Mouse (Mus musculus) hindbrain, embryonic 12.5 days (tissue): ENCODE data around the gene Cdan1. TPM values are rescaled to one million over a fixed set of nuclear protein-coding genes. Genes with fewer than 3 reads are reported as not detected.

ENCODE experiments used
- ATAC-seq: fragments of 200-750 bp; cut with Nextera tagmentation; 2 replicates; pipeline ENCODE4 v1.8.0; 2017; ENCODE audit warnings: moderate TSS enrichment; ENCODE audit not compliant: low FRiP score
- H3K27ac ChIP-seq: fragments of 300-500 bp; sonication (generic); 2 replicates; pipeline ENCODE4 v1.5.1; 2016; ENCODE audit warnings: mild to moderate bottlenecking
- H3K27me3 ChIP-seq: fragments of 300-500 bp; sonication (generic); 2 replicates; pipeline ENCODE4 v1.6.1; 2016; ENCODE audit warnings: mild to moderate bottlenecking
- H3K36me3 ChIP-seq: fragments of 300-500 bp; sonication (generic); 2 replicates; pipeline ENCODE4 v1.6.1; 2016; ENCODE audit warnings: mild to moderate bottlenecking
- H3K4me1 ChIP-seq: fragments of 300-500 bp; sonication (generic); 2 replicates; pipeline ENCODE4 v1.6.1; 2016
- H3K4me2 ChIP-seq: fragments of 300-500 bp; sonication (generic); replicated peaks from 2 replicates; pipeline ENCODE4 v1.6.1; 2016; ENCODE audit warnings: mild to moderate bottlenecking
- H3K4me3 ChIP-seq: fragments of 300-500 bp; sonication (generic); 2 replicates; pipeline ENCODE4 v1.5.1; 2016; ENCODE audit warnings: mild to moderate bottlenecking
- H3K9ac ChIP-seq: fragments of 300-500 bp; sonication (generic); 2 replicates; pipeline ENCODE4 v1.6.1; 2016; ENCODE audit warnings: mild to moderate bottlenecking, moderate library complexity
- H3K9me3 ChIP-seq: fragments of 300-500 bp; sonication (generic); replicated peaks from 2 replicates; pipeline ENCODE4 v1.6.1; 2016; ENCODE audit warnings: mild to moderate bottlenecking
- WGBS: fragments of 180-500 bp; shearing (Covaris S2); methylation state at CpG from one replicate; pipeline ENCODE4 v1.1.7; 2016; 5-methylcytosine and 5-hydroxymethylcytosine counted together
- polyA plus RNA-seq: library from polyadenylated mRNA; unstranded; fragments of >200 nt; fragmentation: Nextera tagmentation; extraction: Ambion mirVana; gene quantifications from 2 replicates; pipeline ENCODE4 v1.2.1, GENCODE M21; 2016

Gene Cdan1
- polyA plus RNA-seq, 1 experiment from 2014 or later, result 11.1 TPM

DNA sequence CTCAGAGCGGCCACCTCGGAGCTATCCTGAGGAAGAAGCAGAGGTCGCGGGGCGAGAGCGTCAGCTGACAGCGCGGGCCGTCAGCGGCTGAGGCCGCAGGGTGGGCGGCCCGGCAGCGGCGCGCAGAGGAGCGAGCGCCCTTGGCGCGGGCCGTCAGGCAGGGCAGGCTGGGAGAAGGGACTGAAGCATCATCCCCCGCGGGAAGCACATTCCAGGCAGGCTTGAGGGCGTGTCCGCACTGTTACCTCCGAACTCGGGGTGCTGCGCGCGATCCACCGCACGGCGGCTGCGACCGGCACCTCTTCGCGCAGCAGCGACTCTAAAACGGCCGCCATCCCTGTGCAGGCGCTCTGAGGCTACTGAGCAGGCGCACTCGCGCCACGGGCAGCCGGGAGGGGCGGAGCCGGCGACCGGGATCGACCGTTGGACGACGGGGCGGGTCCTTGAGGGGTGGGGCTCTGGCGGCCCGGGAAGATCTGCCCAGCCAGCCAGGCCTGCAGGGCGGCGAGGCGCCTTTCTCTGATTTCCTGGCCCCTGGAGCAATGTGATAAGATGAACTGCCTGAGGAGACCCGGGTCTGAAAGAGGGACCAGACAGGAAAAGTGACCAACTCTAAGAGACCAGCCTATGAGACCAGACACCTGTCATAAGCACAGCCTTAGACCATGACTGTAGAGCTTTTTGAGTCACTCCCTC lies 118.6 kb downstream of the Cdan1 start:
- Histone ChIP-seq H3K9me3 (no peaks in the 10 kb centered on the region), H3K27me3 (no peaks in the 10 kb centered on the region), H3K27ac (peak overlapping the region; percentile 93), H3K9ac (peak overlapping the region; percentile 98), H3K4me1 (peaks cover 26% of the 10 kb centered on the region), H3K36me3 (peaks cover 24% of the 10 kb centered on the region), H3K4me3 (peak overlapping the region; percentile 92), H3K4me2 (peak overlapping the region; percentile 95)
- under 1% methylated on average over 52 of the region's 61 CpGs for WGBS
- ATAC-seq, result peak; percentile 98

DNA sequence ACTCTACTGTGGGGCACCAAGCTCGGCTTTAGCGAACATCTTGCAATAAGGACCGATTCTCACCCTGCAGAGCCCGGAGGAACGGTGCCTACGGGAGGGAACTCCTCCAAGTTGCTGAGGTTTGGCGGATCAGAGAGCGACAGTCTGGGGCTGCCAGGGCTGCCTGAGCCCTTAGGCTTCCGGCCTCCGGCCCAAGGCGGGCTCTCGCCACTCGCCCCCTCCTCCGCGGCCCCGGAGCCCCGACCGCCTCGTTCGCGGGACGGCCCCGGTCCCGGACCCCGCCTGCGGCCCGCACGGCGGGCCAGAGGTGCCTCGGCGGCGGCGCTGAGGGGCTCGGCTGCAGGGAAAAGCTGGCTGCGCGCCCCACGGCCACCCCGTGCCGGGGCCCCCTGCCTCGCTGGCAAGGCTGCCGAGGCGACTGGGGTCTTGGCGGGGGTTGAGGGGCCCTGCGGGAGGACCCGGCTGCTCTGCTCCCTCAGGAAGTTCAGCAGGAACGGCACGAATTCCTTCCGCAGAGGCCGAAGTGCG lies 119.2 kb downstream of the Cdan1 start:
- Histone ChIP-seq H3K27ac (peak overlapping the region; percentile 93), H3K9me3 (no peaks in the 10 kb centered on the region), H3K4me2 (peak overlapping the region; percentile 95), H3K4me1 (peaks cover 26% of the 10 kb centered on the region), H3K9ac (peak overlapping the region; percentile 98), H3K4me3 (peak overlapping the region; percentile 92), H3K36me3 (peaks cover 30% of the 10 kb centered on the region), H3K27me3 (no peaks in the 10 kb centered on the region)
- WGBS, result 2% methylated on average over 37 of the region's 50 CpGs
- no peak; the same call in none of the 2 replicates for ATAC-seq

DNA sequence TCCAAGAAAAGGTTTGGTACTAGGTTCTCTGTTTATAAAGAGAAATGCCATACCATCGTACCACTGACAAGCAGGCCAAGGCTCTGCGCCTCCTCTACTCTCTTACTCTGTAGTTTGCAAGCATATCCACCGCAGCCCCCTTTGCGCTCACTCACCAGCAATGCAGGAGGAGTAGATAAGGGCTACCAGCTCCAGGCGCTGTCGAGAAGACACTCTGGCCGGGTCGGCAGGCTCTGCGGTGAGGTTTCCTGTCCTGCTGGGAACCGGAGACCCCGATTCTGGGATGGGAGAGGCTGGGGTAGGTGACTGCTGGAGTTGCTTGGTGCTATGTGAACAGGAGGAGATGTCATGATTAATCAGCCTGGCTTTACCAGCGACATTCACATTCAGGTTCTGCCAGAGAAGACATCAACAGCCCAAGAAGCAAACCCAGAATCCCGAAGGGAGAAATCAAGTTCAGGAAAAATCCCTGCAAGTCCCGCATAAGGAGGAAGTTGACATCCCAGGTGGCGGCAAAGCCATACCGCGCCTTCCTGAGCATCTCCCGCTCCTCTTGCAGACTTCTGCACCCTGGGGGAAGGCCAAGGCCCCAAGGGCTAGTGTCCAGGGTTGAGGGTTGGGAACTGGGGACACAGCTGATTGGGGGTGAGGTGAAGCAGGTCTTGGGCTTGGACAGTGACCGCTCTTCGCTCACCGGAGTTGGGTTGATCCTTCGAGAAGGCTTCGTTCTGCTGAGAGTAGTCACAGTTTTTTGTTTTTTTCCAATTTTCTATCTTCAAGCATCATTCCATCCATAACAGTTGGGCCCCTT lies 119.9 kb downstream of the Cdan1 start:
- Histone ChIP-seq H3K9me3 (no peaks in the 10 kb centered on the region), H3K4me2 (peak overlapping the region; percentile 95), H3K27ac (no peak overlapping the region), H3K36me3 (peaks cover 37% of the 10 kb centered on the region), H3K9ac (peak overlapping the region; percentile 98), H3K4me3 (peak overlapping the region; percentile 92), H3K27me3 (no peaks in the 10 kb centered on the region), H3K4me1 (peaks cover 26% of the 10 kb centered on the region)
- 10% methylated on average over 23 of the region's 23 CpGs for WGBS
- ATAC-seq, result no peak

DNA sequence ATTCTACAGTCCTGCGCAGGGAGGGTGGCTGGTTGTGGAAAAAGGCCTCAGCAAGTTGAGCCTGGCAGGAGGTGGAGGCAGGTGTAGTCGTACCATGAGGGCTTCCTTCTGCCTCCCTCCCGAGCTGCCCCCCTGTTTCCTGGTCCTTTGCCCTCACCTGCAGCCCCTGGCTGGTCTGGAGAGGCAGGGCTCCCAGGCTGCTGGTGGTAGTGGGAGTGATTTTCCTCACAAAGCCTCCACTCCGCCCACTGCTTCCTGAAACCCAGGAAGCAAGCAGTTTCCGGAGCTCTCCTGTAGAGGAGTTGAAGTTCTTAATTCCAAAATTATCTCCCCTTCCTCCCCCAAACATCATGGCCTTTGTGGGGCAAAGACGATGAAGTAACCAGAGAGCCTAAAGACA lies 125.8 kb downstream of the Cdan1 start:
- Histone ChIP-seq H3K9ac (no peak overlapping the region), H3K27ac (no peak overlapping the region), H3K4me3 (no peak overlapping the region), H3K4me2 (no peak overlapping the region), H3K27me3 (no peaks in the 10 kb centered on the region), H3K4me1 (peaks cover 11% of the 10 kb centered on the region), H3K36me3 (peaks cover 89% of the 10 kb centered on the region), H3K9me3 (no peaks in the 10 kb centered on the region)
- 84% methylated on average over 6 of the region's 6 CpGs for WGBS
- ATAC-seq, result no peak

DNA sequence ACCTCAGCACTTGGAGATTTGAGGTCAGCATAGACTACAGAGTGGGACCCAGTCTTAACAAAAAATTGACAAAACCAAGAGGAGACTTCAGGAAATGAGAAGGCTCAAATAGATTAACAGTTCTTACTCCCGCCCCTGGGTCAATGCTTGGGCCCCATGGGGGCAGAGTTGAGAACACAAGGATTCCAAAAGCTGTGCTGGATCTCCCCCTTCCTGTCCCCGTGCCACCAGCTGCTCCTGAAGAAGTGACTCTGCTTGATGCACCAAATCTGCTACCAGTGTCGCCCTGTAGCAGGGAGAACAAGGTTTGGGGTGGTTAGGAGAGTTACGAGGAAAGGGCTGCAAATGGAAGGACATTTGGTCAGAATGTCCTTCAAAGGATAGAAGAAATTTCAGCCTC lies 126.3 kb downstream of the Cdan1 start:
- Histone ChIP-seq H3K4me3 (no peak overlapping the region), H3K36me3 (peaks cover 93% of the 10 kb centered on the region), H3K9me3 (no peaks in the 10 kb centered on the region), H3K27me3 (no peaks in the 10 kb centered on the region), H3K9ac (no peak overlapping the region), H3K4me1 (peaks cover 6% of the 10 kb centered on the region), H3K27ac (no peak overlapping the region), H3K4me2 (no peak overlapping the region)
- ATAC-seq, result no peak
- 76% methylated on average over 4 of the region's 4 CpGs for WGBS

DNA sequence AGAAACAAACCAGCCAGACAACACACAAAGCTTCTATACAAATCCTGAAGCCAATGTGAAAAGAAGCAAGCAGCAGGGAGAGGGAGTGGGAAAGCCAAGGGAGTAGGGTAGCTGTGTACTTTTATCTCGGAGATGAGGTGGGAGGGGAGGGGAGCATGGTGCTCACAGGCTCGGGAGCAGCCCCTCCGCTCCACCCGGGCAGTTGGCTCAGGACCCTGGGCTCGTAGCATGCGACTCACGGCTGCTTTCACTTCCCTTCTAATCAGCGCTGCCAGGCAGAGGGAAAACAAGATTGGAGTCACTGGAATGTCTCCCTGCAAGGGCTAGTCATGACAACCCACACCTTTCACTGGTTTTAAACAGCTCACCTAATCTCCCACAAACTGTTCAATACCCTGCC lies 127.4 kb downstream of the Cdan1 start:
- Histone ChIP-seq H3K9me3 (no peaks in the 10 kb centered on the region), H3K4me3 (no peak overlapping the region), H3K4me1 (no peaks in the 10 kb centered on the region), H3K36me3 (peaks cover 94% of the 10 kb centered on the region), H3K27me3 (no peaks in the 10 kb centered on the region), H3K4me2 (no peak overlapping the region), H3K27ac (no peak overlapping the region), H3K9ac (no peak overlapping the region)
- 81% methylated on average over 8 of the region's 8 CpGs for WGBS
- no peak for ATAC-seq

GRCm38 (mm10) chr2:120721911-120722310 lies 128.0 kb downstream of the Cdan1 start:
- WGBS, result 99% methylated on average over 2 of the region's 2 CpGs
- Histone ChIP-seq H3K4me2 (no peak overlapping the region), H3K4me1 (no peaks in the 10 kb centered on the region), H3K36me3 (peaks cover 94% of the 10 kb centered on the region), H3K27me3 (no peaks in the 10 kb centered on the region), H3K9me3 (no peaks in the 10 kb centered on the region), H3K27ac (no peak overlapping the region), H3K4me3 (no peak overlapping the region), H3K9ac (no peak overlapping the region)
- no peak for ATAC-seq

- Histone ChIP-seq H3K4me2 (no peak overlapping the region), H3K36me3 (peaks cover 91% of the 10 kb centered on the region)
- WGBS, result 93% methylated on average over 6 of the region's 6 CpGs
Measured at GRCm38 (mm10) chr2:120720821-120721220, 129.1 kb downstream of the Cdan1 start.

GRCm38 (mm10) chr2:120718496-120718895 lies 131.4 kb downstream of the Cdan1 start:
- Histone ChIP-seq H3K4me3 (no peak overlapping the region), H3K27me3 (no peaks in the 10 kb centered on the region), H3K4me2 (no peak overlapping the region), H3K9me3 (no peaks in the 10 kb centered on the region), H3K9ac (no peak overlapping the region), H3K4me1 (no peaks in the 10 kb centered on the region), H3K27ac (no peak overlapping the region), H3K36me3 (peaks cover 87% of the 10 kb centered on the region)
- 93% methylated on average over 8 of the region's 8 CpGs for WGBS
- ATAC-seq, result no peak

More at GRCm38 (mm10) chr2:120720821-120721220, 129.1 kb downstream of the Cdan1 start:
- no peak for ATAC-seq
- Histone ChIP-seq H3K9ac (no peak overlapping the region), H3K4me1 (no peaks in the 10 kb centered on the region), H3K27ac (no peak overlapping the region), H3K9me3 (no peaks in the 10 kb centered on the region), H3K4me3 (no peak overlapping the region), H3K27me3 (no peaks in the 10 kb centered on the region)

GRCm38 (mm10) chr2:120713441-120713840 lies 136.5 kb downstream of the Cdan1 start:
- 95% methylated on average over 3 of the region's 3 CpGs for WGBS
- Histone ChIP-seq H3K9me3 (no peaks in the 10 kb centered on the region), H3K27me3 (no peaks in the 10 kb centered on the region), H3K9ac (no peak overlapping the region), H3K4me1 (no peaks in the 10 kb centered on the region), H3K36me3 (peaks cover 60% of the 10 kb centered on the region), H3K4me2 (no peak overlapping the region), H3K27ac (no peak overlapping the region), H3K4me3 (no peak overlapping the region)
- ATAC-seq, result no peak

DNA sequence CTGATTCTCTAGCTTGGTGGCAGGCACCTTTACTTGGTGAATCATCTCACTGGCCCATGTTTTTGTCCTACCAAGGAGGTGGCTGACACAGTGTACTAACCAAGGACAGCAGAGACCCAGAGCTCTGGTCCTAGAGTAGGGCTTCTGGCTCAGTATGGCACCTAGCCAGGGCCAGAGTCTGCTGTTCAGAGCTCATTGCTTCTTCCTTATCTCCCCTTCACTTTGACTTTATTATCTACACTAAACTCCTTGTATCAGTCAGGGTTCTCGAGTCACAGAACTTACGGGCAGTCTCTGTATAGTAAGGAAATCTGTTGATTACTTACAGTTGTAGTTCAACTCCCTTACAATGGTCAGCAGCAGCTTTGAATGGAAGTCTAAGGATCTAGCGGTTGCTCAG lies 139.0 kb downstream of the Cdan1 start:
- 93% methylated on average over 3 of the region's 3 CpGs for WGBS
- Histone ChIP-seq H3K4me2 (no peak overlapping the region), H3K36me3 (peaks cover 37% of the 10 kb centered on the region), H3K27me3 (no peaks in the 10 kb centered on the region), H3K9ac (no peak overlapping the region), H3K4me1 (no peaks in the 10 kb centered on the region), H3K27ac (no peak overlapping the region), H3K4me3 (no peak overlapping the region), H3K9me3 (no peaks in the 10 kb centered on the region)
- no peak for ATAC-seq

DNA sequence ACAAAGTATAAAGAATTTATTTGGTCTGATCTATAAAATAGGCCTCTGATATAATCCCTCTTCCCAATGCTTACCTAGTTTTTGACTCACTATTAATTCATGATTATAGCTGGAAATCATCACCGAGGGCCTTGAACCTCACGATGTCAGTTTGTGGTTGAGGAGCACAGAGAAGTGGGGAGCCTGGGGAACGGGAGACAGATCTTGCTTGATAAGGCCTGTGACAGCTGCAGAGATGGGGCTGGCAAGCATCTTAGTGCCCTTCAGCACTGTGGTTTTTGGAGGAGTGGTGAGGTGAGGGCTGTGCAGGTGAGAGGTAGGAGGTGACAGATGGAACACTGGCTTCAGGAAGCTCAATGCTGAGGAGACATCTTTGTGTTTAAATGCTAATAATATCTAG lies 139.8 kb downstream of the Cdan1 start:
- Histone ChIP-seq H3K9ac (no peak overlapping the region), H3K4me2 (no peak overlapping the region), H3K9me3 (no peaks in the 10 kb centered on the region), H3K27ac (no peak overlapping the region), H3K4me1 (no peaks in the 10 kb centered on the region), H3K4me3 (no peak overlapping the region), H3K27me3 (no peaks in the 10 kb centered on the region), H3K36me3 (peaks cover 35% of the 10 kb centered on the region)
- ATAC-seq, result no peak
- 92% methylated on average over 3 of the region's 3 CpGs for WGBS
